In genomic region chr3:116327001-116327615, GRCm38 (mm10) we compare ENCODE assay signal across 8 mouse cellular contexts.
DNase-seq lines count a peak whose midpoint lies in the region; ATAC-seq lines count a peak whose summit lies in the region.

No protein-coding gene starts in this region.

- H3K4me1 ChIP-seq in hindbrain, embryonic 12.5 days: 0 out of 2 replicates have a peak, but pooled peaks cover 7% of the 10 kb centered on the region

- H3K4me2 ChIP-seq in hindbrain, embryonic 12.5 days (replicated peaks): peak overlapping the region; percentile 45

- H3K4me3 ChIP-seq in hindbrain, embryonic 12.5 days: peak overlapping the region; percentile 21

- peaks cover 7% of the 10 kb centered on the region; the same call in 1 of the 2 replicates for H3K36me3 ChIP-seq in hindbrain, embryonic 12.5 days

- no peak overlapping the region for H3K27ac ChIP-seq in hindbrain, embryonic 12.5 days

- ATAC-seq in hindbrain, embryonic 12.5 days (ENCODE audit: low FRiP score): peak; percentile 70

- no peaks in the 10 kb centered on the region for H3K27me3 ChIP-seq in hindbrain, embryonic 12.5 days

- DNase-seq in Muller cell, postnatal 12 days (ENCODE audit: inconsistent ontology term): peak; percentile 76
- peak; percentile 85 for DNase-seq in cerebellum, adult 9-10 months
- DNase-seq in frontal cortex, adult 2 months (ENCODE audit: extremely low spot score in 1 of 2, low spot score in 1 of 2): peak; percentile 85 to 96
- DNase-seq in layer of hippocampus, postnatal 14 days (ENCODE audit: low spot score in 2 of 2): peak; percentile 89 to 93
- DNase-seq in lung, postnatal 10 days: peak; percentile 89
- peak; percentile 89 for DNase-seq in retina, embryonic 14.5 days (ENCODE audit: low spot score)
- DNase-seq in thymus, postnatal 36 days: peak; percentile 74 to 78

- 10% methylated on average over 23 of the region's 23 CpGs for WGBS in hindbrain, embryonic 12.5 days

- no peaks in the 10 kb centered on the region for H3K9me3 ChIP-seq in hindbrain, embryonic 12.5 days (replicated peaks)

- H3K9ac ChIP-seq in hindbrain, embryonic 12.5 days: peak overlapping the region; percentile 50; the same call in 1 of the 2 replicates
